Mouse (Mus musculus): ENCODE measurements around the gene Gm4491. TPM values are rescaled to one million over a fixed set of nuclear protein-coding genes. Genes with fewer than 3 reads are reported as not detected.

Gm4491 gene
- total and polyA plus RNA-seq, 3 experiments, result not detected

DNA sequence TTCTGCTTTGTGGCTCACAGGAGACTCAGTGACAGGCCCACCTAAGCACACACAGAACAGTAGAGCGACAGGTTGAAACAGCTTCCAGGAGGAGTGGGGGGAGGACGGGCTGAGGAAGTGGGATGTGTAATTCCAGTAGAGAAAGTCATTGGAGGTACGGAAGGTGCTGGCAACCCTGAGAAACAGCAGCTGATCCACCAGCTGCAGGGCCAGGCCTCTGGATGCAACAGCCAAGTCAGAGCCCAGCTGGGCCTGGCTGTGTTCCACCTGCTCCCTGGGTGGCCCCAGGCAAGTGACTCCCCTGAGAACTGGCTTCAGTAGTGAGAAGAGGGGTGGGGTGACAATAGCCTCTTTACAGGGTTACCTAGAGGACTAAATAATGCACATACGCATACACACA is 45.5 kb upstream of the Gm4491 start:
- H3K4me2 ChIP-seq (ENCODE audit: insufficient read depth, low read depth, poor library complexity, severe bottlenecking), result no peak overlapping the region

DNA sequence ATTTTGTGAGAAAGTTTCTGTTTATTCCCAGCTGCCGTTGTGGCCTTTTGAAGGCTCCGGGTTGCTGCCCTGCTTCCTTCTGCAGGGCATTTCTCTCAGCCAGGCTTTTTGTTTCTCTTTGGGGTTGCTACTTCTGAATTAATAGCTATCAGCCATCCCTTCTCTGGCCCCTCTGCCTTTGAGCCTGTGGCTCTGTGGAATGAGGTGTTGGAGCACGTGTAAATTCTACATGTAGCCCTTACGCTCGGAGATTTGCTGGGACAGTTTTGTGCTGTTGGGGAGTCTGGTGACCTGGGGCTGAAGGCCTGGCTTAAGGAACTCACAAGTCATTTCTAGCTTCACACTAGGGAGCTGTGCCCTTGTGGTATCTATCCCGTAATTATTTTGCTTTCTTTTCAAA is 39.2 kb upstream of the Gm4491 start:
- Histone ChIP-seq H3K4me3 (replicated peaks in 1 of 3; ENCODE audit: low read depth in 2 of 3, low read length in 2 of 3, poor library complexity in 1 of 3) (no peak overlapping the region), H3K4me2 (ENCODE audit: insufficient read depth, low read depth, poor library complexity, severe bottlenecking) (no peak overlapping the region), H3K79me2 (replicated peaks; ENCODE audit: control insufficient read depth, extremely low read depth, insufficient read depth, poor library complexity, severe bottlenecking) (no peaks in the 10 kb centered on the region), H3K9ac (ENCODE audit: insufficient read depth, low read depth) (no peak overlapping the region), H3K27ac (ENCODE audit: insufficient read depth, low read depth) (no peak overlapping the region), H3K27me3 (replicated peaks) (no peaks in the 10 kb centered on the region), H3K9me3 (replicated peaks; ENCODE audit: low read length) (no peaks in the 10 kb centered on the region), H3K36me3 (replicated peaks in 1 of 2; ENCODE audit: control insufficient read depth in 1 of 2, insufficient read depth in 1 of 2, low read length in 1 of 2) (no peaks in the 10 kb centered on the region), H3K4me1 (ENCODE audit: control insufficient read depth in 1 of 2, insufficient read depth in 2 of 2) (no peaks in the 10 kb centered on the region)
- in situ Hi-C loops (cut with MboI; ENCODE audit: low pct_ligation_motif_present, low pct_unique_long_range_greater_than_20kb, low sequenced_read_pairs) (no loop called here), dilution Hi-C loops (cut with MboI; ENCODE audit: extremely low pct_ligation_motif_present, extremely low pct_unique_long_range_greater_than_20kb, low sequenced_read_pairs) (no loop called here)
- no peak for DNase-seq (ENCODE audit: extremely low read depth)
- TF ChIP-seq TBP (conservative IDR thresholded peaks at IDR 0.05; ENCODE audit: low read depth, low read length), result no peak
- TF ChIP-seq KAT2A (IDR thresholded peaks at IDR 0.05; ENCODE audit: insufficient replicate concordance, low read length), result no peak
- TF ChIP-seq ZMIZ1 (IDR thresholded peaks at IDR 0.05; ENCODE audit: low read depth, low read length), result no peak
- no peak for TF ChIP-seq USF2 (conservative IDR thresholded peaks at IDR 0.05; ENCODE audit: low read depth, low read length)
- TF ChIP-seq CHD1 (IDR thresholded peaks at IDR 0.05; ENCODE audit: low read depth, low read length), result no peak
- no peak for TF ChIP-seq EP300 (IDR thresholded peaks at IDR 0.05; ENCODE audit: low read length)

More for the DNA sequence above, 45.5 kb upstream of the Gm4491 start:
- DNase-seq (ENCODE audit: extremely low read depth), result no peak
- H3K27ac ChIP-seq (ENCODE audit: insufficient read depth, low read depth), result no peak overlapping the region
- dilution Hi-C loops (cut with MboI; ENCODE audit: extremely low pct_ligation_motif_present, extremely low pct_unique_long_range_greater_than_20kb, low sequenced_read_pairs) (no loop called here), in situ Hi-C loops (cut with MboI; ENCODE audit: low pct_ligation_motif_present, low pct_unique_long_range_greater_than_20kb, low sequenced_read_pairs) (no loop called here)
- H3K4me1 ChIP-seq (ENCODE audit: control insufficient read depth in 1 of 2, insufficient read depth in 2 of 2), result 0 out of 4 replicates have a peak, but pooled peaks cover 0 to 7% of the 10 kb centered on the region in 2 experiments
- no peaks in the 10 kb centered on the region for H3K9me3 ChIP-seq (replicated peaks; ENCODE audit: low read length)
- H3K9ac ChIP-seq (ENCODE audit: insufficient read depth, low read depth), result no peak overlapping the region
- TF ChIP-seq IRF4 (IDR thresholded peaks at IDR 0.05; ENCODE audit: low read depth, low read length) (no peak), E2F4 (IDR thresholded peaks at IDR 0.05; ENCODE audit: insufficient replicate concordance, low read depth, low read length) (no peak), MXI1 (IDR thresholded peaks at IDR 0.05; ENCODE audit: low read depth, low read length) (no peak), ZC3H11A (IDR thresholded peaks at IDR 0.05; ENCODE audit: low read depth, low read length) (no peak), MAZ (IDR thresholded peaks at IDR 0.05; ENCODE audit: low read depth, low read length) (no peak), UBTF (IDR thresholded peaks at IDR 0.05; ENCODE audit: low read depth, low read length) (no peak), MEF2A (IDR thresholded peaks at IDR 0.05; ENCODE audit: borderline replicate concordance, low read depth, low read length) (no peak), PAX5 (IDR thresholded peaks at IDR 0.05; ENCODE audit: low read length) (no peak), MAFK (IDR thresholded peaks at IDR 0.05; ENCODE audit: insufficient replicate concordance, low read length) (no peak), POLR2AphosphoS2 (IDR thresholded peaks at IDR 0.05; ENCODE audit: low read depth, low read length) (no peak), TBP (conservative IDR thresholded peaks at IDR 0.05; ENCODE audit: low read depth, low read length) (no peak), NRF1 (IDR thresholded peaks at IDR 0.05; ENCODE audit: low read depth, low read length) (no peak)
- H3K36me3 ChIP-seq (replicated peaks in 1 of 2; ENCODE audit: control insufficient read depth in 1 of 2, insufficient read depth in 1 of 2, low read length in 1 of 2), result no peaks in the 10 kb centered on the region
- H3K4me3 ChIP-seq (replicated peaks in 1 of 3; ENCODE audit: low read depth in 2 of 3, low read length in 2 of 3, poor library complexity in 1 of 3), result no peak overlapping the region
- peaks cover 1% of the 10 kb centered on the region for H3K27me3 ChIP-seq (replicated peaks)
- H3K79me2 ChIP-seq (replicated peaks; ENCODE audit: control insufficient read depth, extremely low read depth, insufficient read depth, poor library complexity, severe bottlenecking), result no peaks in the 10 kb centered on the region

All from CH12.LX (cell line).